Mouse (Mus musculus): Measurements from ENCODE around the gene Synj1. TPM values are rescaled to one million over a fixed set of nuclear protein-coding genes. Genes with fewer than 3 reads are reported as not detected.

The Synj1 gene
- 22.7 and 27.8 TPM in 2 replicates for polyA plus RNA-seq (2015; fragmentation: Nextera tagmentation; extraction: Ambion mirVana)

GRCm38 (mm10) chr16:91011021-91011683 is at the start of gene Synj1:
Gene Synj1 (minus strand): TSS chr16:91011308.
- H3K36me3 ChIP-seq (ENCODE audit: poor library complexity, severe bottlenecking) = peaks cover 23% of the 10 kb centered on the region
- H3K4me1 ChIP-seq = peaks cover 22% of the 10 kb centered on the region
- peak within 1 kb of the TSS; percentile 67 for H3K4me2 ChIP-seq
- peak within 1 kb of the TSS; percentile 93 for H3K27ac ChIP-seq
- peak; percentile 97 for ATAC-seq
- H3K9me3 ChIP-seq (replicated peaks) = no peaks in the 10 kb centered on the region
- H3K27me3 ChIP-seq = no peaks in the 10 kb centered on the region
- WGBS = 0% methylated on average over 60 of the region's 66 CpGs
- H3K4me3 ChIP-seq = peak within 1 kb of the TSS; percentile 90
- peak within 1 kb of the TSS; percentile 91 for H3K9ac ChIP-seq

DNA sequence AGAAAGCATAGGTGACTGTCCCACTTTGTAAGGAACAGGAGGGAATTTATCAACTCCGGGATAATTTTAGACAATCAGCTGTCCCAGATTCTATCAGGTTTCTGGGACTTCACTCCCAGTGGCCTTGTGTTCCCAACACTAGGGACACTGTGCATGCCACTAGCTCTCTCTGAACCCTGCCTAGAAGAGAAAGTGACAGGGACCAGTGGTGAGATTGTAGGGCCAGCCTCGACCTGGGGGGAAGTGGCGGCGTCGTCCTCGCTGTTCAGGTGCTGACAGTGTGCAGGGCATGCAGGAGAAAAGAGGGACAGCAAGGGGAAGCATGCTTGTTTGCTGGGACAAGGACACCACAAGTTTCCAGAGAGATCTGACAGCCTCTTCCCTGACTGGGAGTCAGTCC is 46.6 kb upstream of the Synj1 start:
- no peak overlapping the region for H3K4me3 ChIP-seq
- peaks cover 13% of the 10 kb centered on the region; the same call in 1 of the 2 replicates for H3K27me3 ChIP-seq
- H3K9me3 ChIP-seq (replicated peaks) = no peaks in the 10 kb centered on the region
- H3K9ac ChIP-seq = no peak overlapping the region
- H3K4me2 ChIP-seq = no peak overlapping the region
- 86% methylated on average over 6 of the region's 6 CpGs for WGBS
- ATAC-seq = no peak
- no peaks in the 10 kb centered on the region for H3K36me3 ChIP-seq (ENCODE audit: poor library complexity, severe bottlenecking)
- H3K27ac ChIP-seq = no peak overlapping the region
- H3K4me1 ChIP-seq = peaks cover 5% of the 10 kb centered on the region; the same call in 1 of the 2 replicates

DNA sequence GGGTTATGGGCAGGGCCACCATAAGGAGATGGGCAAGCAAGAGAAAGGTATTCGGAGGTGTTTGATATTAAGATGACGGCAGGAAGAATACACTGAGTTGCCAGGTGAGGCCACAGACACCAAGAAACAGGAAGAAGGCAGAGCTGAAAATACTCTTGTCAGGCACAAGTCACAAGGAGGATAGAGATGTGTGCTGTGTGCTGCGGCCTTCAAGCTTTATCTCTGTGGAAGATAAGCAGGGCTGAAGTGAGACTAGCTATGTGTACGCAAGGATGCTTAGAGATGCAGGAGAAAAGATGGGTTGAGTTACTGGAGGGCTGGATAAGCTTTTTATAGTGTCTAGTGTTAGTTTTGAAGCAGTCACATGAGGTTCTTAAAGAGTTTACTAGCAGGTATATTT is 46.2 kb upstream of the Synj1 start:
- Histone ChIP-seq H3K9me3 (replicated peaks) (no peaks in the 10 kb centered on the region), H3K36me3 (ENCODE audit: poor library complexity, severe bottlenecking) (no peaks in the 10 kb centered on the region), H3K4me3 (no peak overlapping the region), H3K4me2 (no peak overlapping the region), H3K9ac (no peak overlapping the region), H3K27ac (no peak overlapping the region), H3K27me3 (peaks cover 13% of the 10 kb centered on the region; the same call in 1 of the 2 replicates), H3K4me1 (peaks cover 5% of the 10 kb centered on the region; the same call in 1 of the 2 replicates)
- ATAC-seq = no peak
- WGBS = 90% methylated on average over 4 of the region's 4 CpGs

GRCm38 (mm10) chr16:91056043-91056821 is 45.1 kb upstream of the Synj1 start:
- Histone ChIP-seq H3K4me3 (no peak overlapping the region), H3K27me3 (peaks cover 13% of the 10 kb centered on the region; the same call in 1 of the 2 replicates), H3K9me3 (replicated peaks) (no peaks in the 10 kb centered on the region), H3K4me2 (no peak overlapping the region), H3K4me1 (peaks cover 5% of the 10 kb centered on the region; the same call in 1 of the 2 replicates), H3K9ac (no peak overlapping the region), H3K27ac (no peak overlapping the region), H3K36me3 (ENCODE audit: poor library complexity, severe bottlenecking) (no peaks in the 10 kb centered on the region)
- 54% methylated on average over 16 of the region's 16 CpGs for WGBS
- no peak for ATAC-seq

DNA sequence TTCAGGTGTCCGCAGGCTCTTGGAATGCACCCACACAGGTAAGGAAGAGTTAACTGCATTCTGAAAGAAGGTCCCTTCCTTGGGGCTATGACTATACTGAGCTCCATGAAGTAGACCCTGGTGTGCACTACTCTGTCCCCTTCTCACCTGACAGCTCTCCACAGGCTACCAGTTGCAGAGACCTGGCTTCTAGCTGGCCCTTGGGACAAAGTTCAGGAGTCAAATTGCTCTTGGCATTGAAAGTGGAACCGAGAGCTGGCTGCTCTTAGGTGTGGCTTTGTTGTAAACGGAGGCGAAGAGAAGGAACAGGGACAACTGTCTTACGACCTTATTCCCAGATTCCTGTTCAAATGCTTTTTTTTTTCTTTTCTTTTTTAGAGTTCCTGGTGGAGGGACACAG is 44.0 kb upstream of the Synj1 start:
- Histone ChIP-seq H3K9ac (no peak overlapping the region), H3K36me3 (ENCODE audit: poor library complexity, severe bottlenecking) (no peaks in the 10 kb centered on the region), H3K4me3 (no peak overlapping the region), H3K27ac (no peak overlapping the region), H3K9me3 (replicated peaks) (no peaks in the 10 kb centered on the region), H3K4me1 (peaks cover 5% of the 10 kb centered on the region; the same call in 1 of the 2 replicates), H3K27me3 (peaks cover 13% of the 10 kb centered on the region; the same call in 1 of the 2 replicates), H3K4me2 (no peak overlapping the region)
- ATAC-seq = no peak
- WGBS = 86% methylated on average over 5 of the region's 5 CpGs

GRCm38 (mm10) chr16:91053599-91053998 is 42.5 kb upstream of the Synj1 start:
- Histone ChIP-seq H3K4me1 (peaks cover 5% of the 10 kb centered on the region; the same call in 1 of the 2 replicates), H3K36me3 (ENCODE audit: poor library complexity, severe bottlenecking) (no peaks in the 10 kb centered on the region), H3K9ac (no peak overlapping the region), H3K27me3 (peaks cover 13% of the 10 kb centered on the region; the same call in 1 of the 2 replicates), H3K27ac (no peak overlapping the region), H3K4me2 (no peak overlapping the region), H3K9me3 (replicated peaks) (no peaks in the 10 kb centered on the region), H3K4me3 (no peak overlapping the region)
- WGBS = 58% methylated on average over 8 of the region's 8 CpGs
- no peak for ATAC-seq

GRCm38 (mm10) chr16:91045511-91045910 is 34.4 kb upstream of the Synj1 start:
- WGBS = 59% methylated on average over 8 of the region's 8 CpGs
- peaks cover 23% of the 10 kb centered on the region for H3K4me1 ChIP-seq
- H3K9me3 ChIP-seq (replicated peaks) = no peaks in the 10 kb centered on the region
- H3K9ac ChIP-seq = no peak overlapping the region
- H3K4me3 ChIP-seq = no peak overlapping the region
- no peak for ATAC-seq
- peaks cover 10% of the 10 kb centered on the region for H3K36me3 ChIP-seq (ENCODE audit: poor library complexity, severe bottlenecking)
- H3K4me2 ChIP-seq = no peak overlapping the region
- H3K27ac ChIP-seq = no peak overlapping the region
- H3K27me3 ChIP-seq = 0 out of 2 replicates have a peak, but pooled peaks cover 4% of the 10 kb centered on the region

- 2% methylated on average over 64 of the region's 70 CpGs for WGBS
- Histone ChIP-seq H3K36me3 (ENCODE audit: poor library complexity, severe bottlenecking) (peaks cover 15% of the 10 kb centered on the region), H3K4me3 (peak within 1 kb of the TSS; percentile 80), H3K9ac (peak within 1 kb of the TSS; percentile 99), H3K9me3 (replicated peaks) (no peaks in the 10 kb centered on the region), H3K4me1 (peaks cover 23% of the 10 kb centered on the region), H3K27ac (peak within 1 kb of the TSS; percentile 98), H3K4me2 (peak within 1 kb of the TSS; percentile 74), H3K27me3 (0 out of 2 replicates have a peak, but pooled peaks cover 4% of the 10 kb centered on the region)
- peak; percentile 96 for ATAC-seq
Measured at GRCm38 (mm10) chr16:91044270-91045182, 33.4 kb upstream of the Synj1 start, which contains the start of gene Paxbp1. Gene Paxbp1 (minus strand): TSS chr16:91044543.

- peaks cover 22% of the 10 kb centered on the region for H3K36me3 ChIP-seq (ENCODE audit: poor library complexity, severe bottlenecking)
- WGBS = 0% methylated on average over 49 of the region's 63 CpGs
- no peaks in the 10 kb centered on the region for H3K9me3 ChIP-seq (replicated peaks)
- H3K4me2 ChIP-seq = peak overlapping the region; percentile 74
- H3K4me1 ChIP-seq = peaks cover 23% of the 10 kb centered on the region
- H3K27me3 ChIP-seq = 0 out of 2 replicates have a peak, but pooled peaks cover 4% of the 10 kb centered on the region
- H3K4me3 ChIP-seq = peak overlapping the region; percentile 80
- peak overlapping the region; percentile 99 for H3K9ac ChIP-seq
- peak; percentile 73 for ATAC-seq
- peak overlapping the region; percentile 98 for H3K27ac ChIP-seq
Measured at GRCm38 (mm10) chr16:91043461-91044248, 32.5 kb upstream of the Synj1 start.

DNA sequence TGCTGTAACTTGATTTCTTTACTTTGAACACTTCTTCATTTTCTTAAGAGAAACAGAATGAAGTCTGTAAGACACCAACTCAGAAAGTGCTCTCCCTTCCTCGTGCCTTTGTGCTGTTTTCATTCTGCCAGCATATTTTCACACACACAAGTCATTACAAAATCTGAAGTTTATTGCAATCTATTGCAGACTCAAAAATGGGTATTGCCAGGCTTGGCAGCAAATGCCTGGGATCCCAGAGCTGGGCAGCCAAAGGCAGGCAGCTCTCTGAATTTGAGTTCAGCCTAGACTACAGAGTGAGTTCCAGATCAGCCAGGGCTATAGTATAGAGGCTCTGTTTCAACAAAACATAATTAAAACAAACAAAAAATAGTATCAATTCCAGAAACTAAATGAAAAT is 31.5 kb upstream of the Synj1 start:
- peaks cover 23% of the 10 kb centered on the region for H3K4me1 ChIP-seq
- 65% methylated on average over 1 of the region's 1 CpGs for WGBS

DNA sequence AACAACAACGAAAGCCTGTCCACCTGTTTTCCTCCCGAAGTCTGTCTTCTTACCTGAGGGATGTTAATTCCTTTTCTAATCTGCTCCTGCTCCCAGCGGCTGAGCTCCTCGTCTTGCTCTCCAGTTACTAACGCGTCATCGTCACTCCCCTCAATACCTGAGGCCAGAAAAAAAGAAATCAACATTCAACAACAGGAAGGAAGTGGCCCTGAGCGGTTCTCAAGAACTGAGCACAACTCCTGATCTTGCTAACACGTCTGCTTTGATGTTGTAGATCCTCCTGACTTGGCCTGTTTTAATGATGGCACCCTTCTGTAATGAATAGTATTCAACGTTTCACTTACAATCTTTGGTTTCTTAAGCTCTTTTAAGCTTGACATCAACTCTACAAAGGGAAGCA is 24.8 kb upstream of the Synj1 start:
- no peak for ATAC-seq
- Histone ChIP-seq H3K4me3 (no peak overlapping the region), H3K9me3 (replicated peaks) (no peaks in the 10 kb centered on the region), H3K4me2 (no peak overlapping the region), H3K27me3 (no peaks in the 10 kb centered on the region), H3K36me3 (ENCODE audit: poor library complexity, severe bottlenecking) (peaks cover 85% of the 10 kb centered on the region), H3K27ac (no peak overlapping the region), H3K9ac (no peak overlapping the region), H3K4me1 (no peaks in the 10 kb centered on the region)
- 88% methylated on average over 10 of the region's 10 CpGs for WGBS

More for the DNA sequence above, 31.5 kb upstream of the Synj1 start:
- H3K4me3 ChIP-seq = peak overlapping the region; percentile 80
- H3K27ac ChIP-seq = no peak overlapping the region
- H3K36me3 ChIP-seq (ENCODE audit: poor library complexity, severe bottlenecking) = peaks cover 32% of the 10 kb centered on the region
- 0 out of 2 replicates have a peak, but pooled peaks cover 4% of the 10 kb centered on the region for H3K27me3 ChIP-seq
- peak overlapping the region; percentile 59 for H3K9ac ChIP-seq
- no peak for ATAC-seq
- H3K4me2 ChIP-seq = peak overlapping the region; percentile 74
- no peaks in the 10 kb centered on the region for H3K9me3 ChIP-seq (replicated peaks)

Measured in forebrain, embryonic 13.5 days (tissue).